Mouse (Mus musculus) cerebellum, adult (tissue): ENCODE results near the gene Ndn.

Experiments
- ATAC-seq: cut with Nextera tagmentation; 2 replicates; pipeline ENCODE4 v1.9.2; 2017; ENCODE audit warnings: mild to moderate bottlenecking, moderate library complexity, mixed read lengths; ENCODE audit not compliant: insufficient number of reproducible peaks, low FRiP score, low TSS enrichment

The Ndn gene

GRCm38 (mm10) chr7:62346269-62346668, at the start of gene Ndn:
Ndn (plus strand) TSS chr7:62346569.
- ATAC-seq, result no peak

GRCm38 (mm10) chr7:62302451-62302850, 43.9 kb upstream of the Ndn start:
- ATAC-seq, result no peak

- ATAC-seq, result no peak
Observed at GRCm38 (mm10) chr7:62306896-62307614, 39.3 kb upstream of the Ndn start.

GRCm38 (mm10) chr7:62316793-62317192, 29.6 kb upstream of the Ndn start:
- no peak for ATAC-seq

GRCm38 (mm10) chr7:62345411-62345810, 958 bp upstream of the Ndn start:
- ATAC-seq, result no peak

- ATAC-seq, result peak; percentile 89
Observed at GRCm38 (mm10) chr7:62348106-62348803, 1.9 kb downstream of the Ndn start.

GRCm38 (mm10) chr7:62348804-62349190, 2.4 kb downstream of the Ndn start:
- ATAC-seq, result no peak; the same call in 1 of the 2 replicates

GRCm38 (mm10) chr7:62351266-62351665, 4.9 kb downstream of the Ndn start:
- ATAC-seq, result no peak

- no peak for ATAC-seq
Observed at GRCm38 (mm10) chr7:62365039-62365636, 18.8 kb downstream of the Ndn start.

- no peak for ATAC-seq
Observed at GRCm38 (mm10) chr7:62366730-62367129, 20.4 kb downstream of the Ndn start.

GRCm38 (mm10) chr7:62375658-62376057, 29.3 kb downstream of the Ndn start:
- no peak for ATAC-seq

- no peak for ATAC-seq
Observed at GRCm38 (mm10) chr7:62376510-62377304, 30.3 kb downstream of the Ndn start, which contains the start of gene Magel2. Magel2 (plus strand) TSS chr7:62377010.

- ATAC-seq, result no peak
Observed at GRCm38 (mm10) chr7:62377313-62377712, 30.9 kb downstream of the Ndn start.

GRCm38 (mm10) chr7:62378529-62378928, 32.2 kb downstream of the Ndn start:
- ATAC-seq, result no peak

- no peak for ATAC-seq
Observed at GRCm38 (mm10) chr7:62382391-62382790, 36.0 kb downstream of the Ndn start.

GRCm38 (mm10) chr7:62388291-62388690, 41.9 kb downstream of the Ndn start:
- ATAC-seq, result no peak

GRCm38 (mm10) chr7:62392202-62392601, 45.8 kb downstream of the Ndn start:
- no peak for ATAC-seq
